Mouse (Mus musculus) G1E (cell line): ENCODE data around the gene Ptdss2.

Source experiments
- CTCF ChIP-seq: IDR thresholded peaks from 2 replicates; pipeline ENCODE4 v1.5.1; 2012; ENCODE audit warnings: low read depth, low read length, inconsistent platforms, mixed read lengths
- GATA1 ChIP-seq: IDR thresholded peaks from 2 replicates; pipeline ENCODE4 v1.6.1; 2012; ENCODE audit warnings: borderline replicate concordance, low read length, inconsistent platforms, mixed read lengths
- POLR2AphosphoS5 ChIP-seq: IDR thresholded peaks from 2 replicates; pipeline ENCODE4 v1.6.1; 2012; ENCODE audit warnings: low read depth, low read length, inconsistent platforms; ENCODE audit not compliant: insufficient replicate concordance
- TAL1 ChIP-seq: conservative IDR thresholded peaks from 2 replicates; pipeline ENCODE4 v1.6.1; 2012; ENCODE audit warnings: low read depth, low read length, inconsistent platforms, mixed read lengths

GRCm38 (mm10) chr7:141175068-141175467, 52.9 kb downstream of the Ptdss2 start:
- TF ChIP-seq CTCF (no peak), POLR2AphosphoS5 (no peak), GATA1 (no peak), TAL1 (no peak)
